Mouse (Mus musculus) heart, postnatal 25 days (tissue): ENCODE results near the gene Padi1. TPM values are rescaled to one million over a fixed set of nuclear protein-coding genes. Genes with fewer than 3 reads are reported as not detected.

ENCODE experiments used
- DNase-seq: peaks from one replicate; pipeline ENCODE4 v3.0.0; 2022; ENCODE audit warnings: low spot score
- intact Hi-C: fragments of 180-260 bp; cut with DNase I; formaldehyde crosslinking; loops from one replicate; pipeline ENCODE4 v1.15.1; 2025
- total RNA-seq, 2 experiments: library from RNA; stranded (reverse); gene quantifications; 2 replicates each; pipeline ENCODE4 v1.2.3; 2021

Gene Padi1
- total RNA-seq, 2 experiments from 2014 or later = not detected

DNA sequence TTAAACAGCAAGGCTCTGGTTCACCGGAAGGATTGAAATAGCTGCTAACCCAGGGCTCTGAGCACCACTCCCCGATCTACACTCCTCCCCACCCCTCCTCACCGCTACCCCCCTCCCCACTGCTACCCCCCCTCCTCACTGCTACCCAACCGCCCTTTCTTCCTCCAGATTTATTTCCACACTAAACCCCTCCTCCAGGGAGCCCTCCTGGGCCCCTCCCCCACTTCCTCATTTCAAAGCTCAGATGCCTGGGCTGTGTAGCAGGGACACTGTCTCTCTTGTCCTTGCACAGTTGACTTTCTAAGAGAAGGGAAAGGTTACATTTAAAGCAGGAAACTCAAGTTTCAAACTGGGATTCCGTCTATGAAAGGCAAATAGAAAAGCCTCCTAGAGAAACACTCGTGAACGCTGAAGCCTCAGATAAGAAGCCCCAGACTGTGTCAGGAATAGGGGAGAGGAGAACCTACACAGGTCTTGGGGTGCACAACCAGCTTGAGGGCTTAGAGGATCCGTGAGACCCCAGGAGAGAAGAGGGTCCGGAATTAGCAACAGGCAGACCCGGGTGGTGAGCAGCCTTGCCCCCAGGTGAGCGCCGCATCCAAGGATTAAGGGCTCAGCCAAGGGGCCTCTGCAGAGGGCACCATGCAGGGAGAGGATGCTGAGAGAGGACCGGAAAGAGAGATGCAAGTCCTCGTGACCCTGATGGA is 23.1 kb upstream of the Padi1 start:
- intact Hi-C loops = no loop called here

DNA sequence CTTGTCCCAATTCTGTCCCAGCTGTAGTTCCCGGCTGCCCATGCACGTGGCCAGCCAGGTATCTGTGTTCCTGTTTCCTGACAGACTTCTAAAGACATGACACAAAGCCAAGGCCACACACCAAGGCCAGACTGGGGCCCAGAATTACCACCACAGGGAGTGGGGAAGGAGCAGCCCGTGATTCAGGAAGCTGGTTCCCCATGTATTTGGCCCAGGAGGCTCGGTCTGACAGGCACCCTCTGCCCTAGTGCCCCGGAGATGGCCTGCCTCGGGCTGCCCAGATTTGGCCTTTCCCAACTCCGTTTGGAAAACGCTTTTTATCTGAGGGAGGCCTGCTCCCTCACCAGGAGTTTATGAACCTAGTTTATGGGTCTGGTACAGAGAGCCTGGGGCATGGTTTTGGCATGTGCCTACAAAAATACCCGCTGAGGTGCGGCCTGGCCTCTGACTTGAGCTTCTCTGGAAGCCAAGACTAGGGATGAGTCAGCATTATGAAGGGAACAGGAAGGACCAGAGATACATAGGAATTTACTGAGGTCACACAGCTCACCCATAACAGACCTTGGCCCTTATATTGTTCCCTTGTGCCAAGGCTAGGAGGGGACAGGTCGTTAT is 16.6 kb upstream of the Padi1 start:
- intact Hi-C loops = no loop called here
- no peak for DNase-seq

More for the DNA sequence above, 23.1 kb upstream of the Padi1 start:
- no peak for DNase-seq

DNA sequence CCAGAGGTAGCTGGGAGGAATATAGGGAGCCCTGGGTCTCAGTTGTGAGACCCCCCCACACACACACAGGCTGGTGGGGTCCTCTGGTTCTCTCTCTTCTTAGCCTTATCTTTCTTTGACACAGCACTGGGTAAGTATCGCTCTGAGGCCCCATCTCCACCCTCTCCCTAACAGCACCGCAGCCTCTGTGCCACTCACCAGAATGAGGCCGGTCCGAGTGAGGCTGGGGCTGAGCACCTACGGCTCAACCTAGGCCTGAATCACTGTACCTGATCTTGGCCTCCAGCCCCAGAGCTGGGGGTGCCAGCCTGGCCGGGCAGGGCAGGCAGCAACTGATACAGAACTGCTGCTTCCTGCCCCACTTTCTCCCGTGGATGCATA is 15.2 kb upstream of the Padi1 start:
- intact Hi-C loops = no loop called here
- no peak for DNase-seq

DNA sequence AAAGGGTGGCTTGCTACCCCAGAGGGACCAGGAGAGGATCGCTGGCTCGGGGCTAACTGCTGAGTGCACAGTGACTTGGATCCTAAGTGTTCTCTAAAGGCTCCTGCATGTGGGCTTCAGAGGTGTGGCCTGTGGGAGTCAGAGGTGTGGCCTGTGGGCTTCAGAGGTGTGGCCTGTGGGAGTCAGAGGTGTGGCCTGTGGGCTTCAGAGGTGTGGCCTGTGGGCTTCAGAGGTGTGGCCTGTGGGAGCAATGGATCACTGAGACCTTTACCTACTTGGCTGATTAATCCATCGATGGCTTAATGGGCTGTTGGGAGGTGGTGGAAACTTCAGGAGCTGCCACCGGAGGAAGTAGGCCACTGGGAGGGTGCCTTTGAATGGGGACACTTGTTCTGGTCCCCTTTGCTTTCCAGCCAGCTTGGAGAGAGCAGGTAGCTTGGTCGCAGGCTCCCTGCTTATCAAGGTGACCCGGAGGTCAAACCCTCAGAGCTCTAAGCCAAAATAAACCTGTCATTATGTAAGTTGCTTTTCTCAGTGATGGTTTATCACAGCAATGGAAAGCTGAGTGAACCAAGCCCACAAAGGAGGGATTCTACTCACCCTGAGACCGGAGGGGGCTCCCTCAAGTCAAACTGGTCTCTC is 14.7 kb upstream of the Padi1 start:
- DNase-seq = no peak
- intact Hi-C loops = no loop called here

DNA sequence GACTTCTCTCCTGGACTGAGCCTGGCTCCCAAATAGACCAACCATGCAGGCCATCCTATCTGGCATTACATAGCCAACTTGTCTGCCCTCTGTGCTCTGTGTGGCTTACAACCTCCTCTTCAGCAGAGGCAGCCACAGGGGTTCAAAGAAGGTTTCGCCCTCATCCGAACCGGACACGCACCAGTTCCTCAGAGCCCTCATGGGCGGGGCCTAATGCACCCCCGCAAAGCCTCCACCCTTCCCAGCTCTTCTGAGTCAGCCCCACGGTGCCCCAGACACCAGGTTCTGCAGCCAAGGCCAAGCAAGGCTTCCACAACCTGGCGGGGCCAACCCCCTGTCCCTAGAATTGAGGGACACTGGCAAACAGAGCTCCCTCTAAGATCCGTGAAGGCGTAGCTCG is 13.7 kb upstream of the Padi1 start:
- DNase-seq = no peak
- intact Hi-C loops = no loop called here

DNA sequence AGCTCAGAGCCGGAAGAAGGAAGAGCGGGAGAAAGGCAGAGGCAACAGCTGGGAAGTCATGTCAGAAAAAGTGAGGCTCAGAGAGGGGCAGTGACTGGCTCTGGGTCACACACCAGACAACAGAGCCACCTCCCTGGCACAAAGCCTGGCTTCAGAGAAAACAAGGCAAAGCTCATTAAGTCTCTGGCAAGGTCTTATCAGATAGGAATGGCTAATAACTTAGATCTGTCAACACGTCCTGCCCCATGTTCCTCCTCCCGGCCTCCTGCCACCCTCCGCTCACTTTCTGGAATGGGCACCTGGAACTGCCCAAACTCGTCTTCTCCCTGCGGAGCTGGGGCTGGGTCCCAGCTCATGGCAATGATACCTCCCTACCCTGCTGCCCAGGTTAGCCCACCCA is 12.2 kb upstream of the Padi1 start:
- intact Hi-C loops = no loop called here
- no peak for DNase-seq

DNA sequence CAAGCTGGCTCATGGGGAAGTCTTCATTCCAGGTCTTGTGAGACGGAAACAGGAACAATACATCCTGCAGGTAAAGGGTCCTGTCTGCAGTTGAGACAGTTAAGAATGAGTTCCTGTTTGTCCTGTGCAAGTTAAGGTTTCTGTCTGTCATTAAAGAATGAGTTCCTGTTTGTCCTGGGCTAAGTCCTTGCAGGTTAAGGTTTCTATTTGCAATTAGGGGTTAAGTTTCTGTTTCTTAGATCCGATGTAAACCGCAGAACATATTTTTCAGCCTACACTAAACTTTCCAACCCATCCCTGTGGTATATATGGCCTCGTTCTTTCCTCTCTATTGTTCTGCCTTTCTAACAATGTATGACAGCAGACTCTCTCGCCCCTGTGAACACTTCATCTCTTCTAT is 11.5 kb upstream of the Padi1 start:
- no peak for DNase-seq
- intact Hi-C loops = no loop called here

DNA sequence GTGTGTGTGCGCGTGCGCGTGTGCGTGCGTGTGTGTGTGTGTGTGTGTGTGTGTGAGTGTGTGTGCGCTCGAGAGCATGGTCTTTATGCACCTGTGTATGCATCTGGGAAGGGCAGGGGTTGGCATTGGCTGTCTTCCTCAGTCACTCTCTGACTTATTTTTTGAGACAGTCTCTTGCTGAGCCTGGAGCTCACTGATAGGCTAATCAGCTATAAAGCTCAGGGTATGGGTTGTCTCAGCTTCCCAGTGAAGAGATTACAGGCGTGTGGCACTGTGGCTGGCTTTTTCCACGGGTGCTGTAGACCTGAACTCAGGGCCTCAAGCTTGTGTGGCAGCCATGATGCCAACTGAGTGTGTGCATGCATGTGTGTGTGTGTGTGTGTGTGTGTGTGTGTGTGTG is 9.6 kb upstream of the Padi1 start:
- no peak for DNase-seq
- intact Hi-C loops = no loop called here

DNA sequence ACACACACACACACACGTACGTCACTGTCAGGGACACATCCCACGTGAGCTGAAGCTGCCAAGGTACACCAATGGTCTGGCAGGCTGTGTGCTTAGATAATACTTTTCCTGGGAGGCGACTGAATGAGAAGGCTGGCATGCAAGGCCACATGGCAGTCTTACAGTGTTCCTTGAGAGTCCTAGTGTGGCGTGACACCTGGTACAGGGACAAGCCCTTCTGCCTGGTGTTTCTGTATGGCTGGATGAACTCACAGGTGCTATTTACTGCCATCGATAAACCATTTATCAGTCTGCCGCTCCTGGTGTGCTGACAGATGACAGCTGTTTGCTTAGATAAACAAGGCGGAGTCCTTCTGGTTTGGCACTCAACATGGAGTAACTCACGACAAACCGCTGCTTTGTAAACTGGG is 8.9 kb upstream of the Padi1 start:
- intact Hi-C loops = no loop called here
- no peak for DNase-seq

DNA sequence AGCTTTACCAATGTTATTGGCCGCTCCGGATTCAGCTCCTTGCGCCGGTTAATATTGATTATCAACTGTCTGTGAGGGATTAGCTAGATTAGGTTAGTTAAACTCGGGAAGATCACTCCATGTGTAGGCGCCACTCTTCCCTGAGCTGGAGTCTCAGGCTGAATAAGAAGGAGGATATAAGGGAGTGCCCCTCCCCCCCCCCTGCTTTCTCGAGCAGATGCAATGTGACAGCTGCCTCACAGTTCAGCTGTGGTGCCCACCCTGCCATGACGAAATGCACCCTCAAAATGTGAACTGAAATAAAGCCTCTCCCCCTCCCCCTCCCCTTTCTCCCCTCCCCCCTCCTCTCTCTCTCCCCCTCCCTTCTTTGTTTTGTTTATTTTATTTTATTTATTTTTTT is 8.0 kb upstream of the Padi1 start:
- intact Hi-C loops = no loop called here
- DNase-seq = no peak

DNA sequence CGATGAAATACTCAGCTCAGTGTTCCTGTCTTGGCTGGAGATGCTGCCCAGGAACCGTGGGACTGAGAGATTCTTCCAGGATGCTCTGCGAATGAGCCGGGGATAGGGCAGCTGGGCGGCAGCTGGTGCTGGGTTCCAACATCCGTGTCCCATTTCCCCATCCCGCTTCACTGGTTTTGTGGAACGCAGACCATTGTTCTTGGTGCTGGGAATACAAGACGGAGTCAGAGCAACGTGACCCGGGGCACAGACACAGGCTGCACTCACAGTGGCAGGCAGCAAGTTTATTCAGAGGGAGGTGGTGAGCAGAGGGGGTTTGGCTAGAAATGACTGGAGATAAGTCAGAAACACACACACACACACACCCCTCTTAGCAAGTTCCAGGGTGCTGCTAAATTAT is 3.7 kb upstream of the Padi1 start:
- intact Hi-C loops = no loop called here
- DNase-seq = no peak

DNA sequence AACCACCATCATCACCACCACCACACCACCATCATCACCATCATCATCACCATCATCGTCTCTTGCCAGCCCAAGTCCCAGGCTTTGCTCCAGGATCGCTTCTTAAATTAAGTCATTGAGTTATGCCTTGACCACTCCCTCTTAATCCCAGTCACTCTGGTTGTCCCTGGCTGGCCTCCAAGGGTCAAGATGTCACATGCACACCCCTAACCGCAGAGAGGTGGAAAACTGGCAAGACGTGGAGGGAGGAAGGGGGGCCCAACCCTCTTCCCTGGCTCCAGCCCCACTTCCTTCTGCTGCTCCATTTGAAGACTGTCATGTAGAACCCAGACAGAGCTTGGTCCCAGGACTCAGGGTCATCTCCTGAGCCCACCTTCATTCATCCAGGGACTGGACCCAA is 587 bp downstream of the Padi1 start:
- DNase-seq = no peak
- intact Hi-C loops = no loop called here

DNA sequence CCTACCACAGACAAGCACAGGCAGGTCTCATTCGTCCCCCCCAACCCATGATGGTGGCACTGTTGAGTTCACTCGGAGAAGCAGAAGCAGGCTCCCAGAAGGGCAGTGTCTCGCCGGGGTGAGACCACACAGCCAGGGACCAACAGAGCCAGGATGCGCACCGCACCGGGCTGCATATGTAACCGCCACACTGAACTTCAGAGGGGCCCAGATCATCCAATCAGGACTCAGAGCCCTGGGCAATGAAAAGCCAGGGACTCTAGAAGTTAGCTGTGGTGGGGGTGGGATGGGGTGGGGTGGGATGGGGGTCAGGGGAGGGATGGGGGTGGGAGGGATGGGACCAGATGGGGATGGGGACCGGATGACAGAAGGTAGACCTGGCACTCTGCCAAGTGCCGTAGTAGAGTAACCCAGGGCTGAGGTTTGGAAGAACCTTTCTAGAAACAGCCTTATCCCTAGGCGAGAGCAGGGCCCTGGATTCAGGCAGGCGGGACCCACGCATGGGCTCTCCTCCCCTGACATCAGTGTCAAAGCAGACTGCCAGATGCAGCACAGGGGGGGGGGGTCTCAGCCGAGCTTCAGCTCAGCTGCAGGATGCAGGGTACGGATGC is 1.8 kb downstream of the Padi1 start:
- intact Hi-C loops = no loop called here

DNA sequence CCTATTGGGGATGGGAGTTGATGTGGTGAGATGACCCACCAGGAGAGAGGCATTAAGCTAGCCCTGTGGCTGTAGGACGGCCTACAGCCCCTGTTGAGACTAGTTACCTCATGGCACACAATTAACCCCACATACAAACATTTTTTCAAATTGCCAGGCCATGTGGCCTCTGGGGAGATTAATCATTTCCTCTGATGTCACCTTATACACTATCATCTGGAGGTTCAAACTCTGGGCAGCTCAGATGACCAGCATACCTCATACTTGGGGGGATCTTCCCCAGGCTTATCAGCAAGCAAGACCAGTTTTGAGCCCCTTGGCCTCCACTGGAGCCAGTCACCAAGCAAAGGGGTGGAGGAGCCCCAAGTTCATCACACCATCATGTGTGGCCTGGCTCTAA is 2.7 kb downstream of the Padi1 start:
- intact Hi-C loops = no loop called here
- DNase-seq = no peak

More for the DNA sequence above, 1.8 kb downstream of the Padi1 start:
- DNase-seq = no peak

DNA sequence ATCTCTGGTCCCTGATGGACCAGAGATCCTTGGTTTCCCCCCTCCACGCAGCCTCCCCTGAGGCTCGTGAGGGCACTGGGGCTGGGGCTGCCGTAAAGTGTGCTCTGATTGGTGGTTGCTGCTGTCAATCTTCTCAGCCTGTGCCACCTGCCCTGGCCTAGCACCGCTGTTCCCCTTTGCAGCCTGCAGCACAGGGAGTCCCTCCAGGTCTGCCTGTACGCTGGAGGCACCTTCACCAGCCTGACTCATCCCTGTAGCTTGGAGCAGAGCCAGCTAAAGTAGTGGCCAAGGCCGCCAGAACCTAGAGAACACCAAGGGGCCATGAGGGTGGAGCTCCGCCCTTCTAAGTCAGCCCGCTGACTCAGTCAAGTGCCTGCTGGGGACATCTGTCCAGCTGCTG is 7.7 kb downstream of the Padi1 start:
- DNase-seq = no peak
- intact Hi-C loops = no loop called here

DNA sequence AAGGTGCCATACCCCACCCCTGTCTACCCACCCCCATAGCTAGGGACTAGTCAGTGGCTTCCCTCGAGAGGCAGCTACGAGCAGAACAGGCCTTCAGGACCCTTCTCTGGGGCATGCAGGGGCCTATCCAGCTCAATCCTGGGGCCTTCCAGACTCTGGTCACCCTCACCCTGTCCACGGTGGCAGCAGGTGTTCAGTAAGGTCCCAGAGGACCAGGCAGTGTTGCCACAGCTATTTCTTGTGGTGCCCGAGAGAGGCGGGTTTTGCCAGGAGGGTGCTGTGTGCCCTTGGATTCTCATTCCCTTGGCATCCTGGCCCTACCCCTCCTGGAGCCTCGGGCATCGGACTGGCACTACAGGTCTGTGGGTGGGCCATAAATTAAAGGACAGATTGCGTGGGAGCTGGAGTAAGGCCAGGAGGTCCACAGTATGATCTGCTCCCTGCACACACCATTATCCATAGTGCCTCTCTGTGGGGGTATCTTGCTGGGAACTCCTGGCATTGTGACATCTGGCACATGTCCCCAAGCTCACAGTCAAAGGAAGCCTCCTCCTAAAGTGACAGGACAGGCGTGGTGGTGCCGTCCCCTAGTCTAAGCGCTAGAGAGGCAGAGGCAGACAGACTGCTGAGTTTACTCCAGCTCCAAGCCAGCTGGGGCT is 9.2 kb downstream of the Padi1 start:
- no peak for DNase-seq
- intact Hi-C loops = no loop called here

DNA sequence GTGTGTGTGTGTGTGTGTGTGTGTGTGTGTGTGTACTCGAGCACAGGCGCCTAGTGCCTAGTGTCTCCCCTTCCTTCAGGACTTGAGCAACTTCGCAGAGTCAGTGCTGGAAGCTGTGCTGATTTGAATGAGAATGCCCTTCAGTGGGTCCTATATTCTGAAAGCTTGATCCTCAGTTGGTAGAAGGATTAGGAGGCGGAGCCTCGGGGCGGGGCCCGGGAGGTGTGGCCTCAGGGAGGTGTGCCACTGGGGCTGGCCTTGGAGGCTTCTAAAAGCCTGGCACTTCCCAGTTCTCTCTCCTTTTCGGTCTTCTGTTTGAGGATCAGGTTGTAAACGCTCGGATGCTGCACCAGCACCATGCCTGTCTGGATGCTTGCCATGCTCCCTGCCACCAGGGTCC is 9.9 kb downstream of the Padi1 start:
- intact Hi-C loops = no loop called here
- no peak for DNase-seq

DNA sequence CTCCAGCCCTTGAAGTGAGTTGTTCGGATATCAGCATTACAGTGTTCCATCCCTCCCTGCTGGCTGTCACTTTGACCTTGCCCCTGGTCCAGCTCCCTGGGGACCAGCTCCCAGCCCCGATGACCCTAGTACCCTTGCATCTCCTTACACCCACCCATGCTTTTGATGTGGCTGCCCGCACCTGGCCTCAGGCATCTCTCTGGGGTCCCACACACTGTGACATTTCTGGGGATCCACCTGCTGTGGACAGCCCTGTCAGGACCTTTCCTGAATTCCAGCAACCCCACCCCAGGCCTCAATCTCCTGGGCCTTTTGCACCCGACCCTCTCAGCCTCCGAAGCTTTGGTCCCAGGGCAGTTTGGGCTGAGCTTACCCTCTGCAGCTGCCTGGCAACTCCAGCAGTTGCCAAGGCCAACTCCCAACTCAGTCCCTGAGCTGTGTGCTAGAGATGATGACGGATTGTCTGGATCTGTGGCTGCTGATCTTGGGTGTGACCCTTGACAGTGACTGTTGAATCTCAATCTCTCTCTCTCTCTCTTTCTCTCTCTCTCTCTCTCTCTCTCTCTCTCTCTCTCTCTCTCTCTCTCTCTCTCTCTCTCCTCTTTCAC is 11.1 kb downstream of the Padi1 start:
- intact Hi-C loops = no loop called here
- DNase-seq = no peak

DNA sequence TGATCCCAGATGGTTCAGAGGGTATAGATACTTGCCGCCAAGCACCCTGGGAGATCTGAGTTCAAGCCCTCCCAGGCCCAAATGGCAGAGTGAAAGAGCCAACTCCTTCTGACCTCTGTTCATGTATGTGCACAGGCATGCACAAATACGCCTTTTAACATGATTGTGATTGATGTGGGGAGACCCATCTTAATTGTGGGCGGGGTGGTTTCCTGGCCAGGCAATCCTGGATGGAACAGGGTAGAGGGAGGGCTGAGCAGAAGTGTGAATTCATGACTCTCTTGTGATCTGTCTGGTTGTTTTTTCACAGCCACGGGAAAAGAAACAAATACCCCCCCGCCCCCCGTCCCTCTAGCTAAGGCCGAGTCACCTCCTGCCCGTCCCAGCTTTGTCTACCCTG is 12.8 kb downstream of the Padi1 start:
- intact Hi-C loops = no loop called here
- DNase-seq = no peak

DNA sequence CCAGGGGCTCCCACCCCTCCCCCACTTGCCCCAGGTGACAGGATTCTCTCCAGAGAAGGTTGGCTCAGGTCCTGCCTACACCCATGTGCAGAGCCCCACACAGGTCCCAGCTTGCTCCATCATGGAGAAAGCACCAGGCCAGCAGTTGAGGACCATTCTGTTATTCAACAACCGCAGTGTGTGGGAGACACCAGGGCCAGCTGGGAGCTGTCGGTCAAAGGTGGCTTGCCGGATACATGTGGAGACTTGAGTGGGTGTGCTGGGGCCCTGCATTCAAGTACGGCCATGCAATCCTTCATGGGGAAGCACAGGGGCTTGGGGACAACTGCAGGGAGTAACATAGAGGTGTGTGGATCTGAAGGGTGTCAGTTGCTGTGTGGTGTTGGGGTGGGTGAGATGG is 13.8 kb downstream of the Padi1 start:
- DNase-seq = no peak
- intact Hi-C loops = no loop called here
